Mouse (Mus musculus): ENCODE measurements around the gene Gjb1. TPM values are rescaled to one million over a fixed set of nuclear protein-coding genes. Genes with fewer than 3 reads are reported as not detected.

Gjb1 gene
- polyA plus RNA-seq (2014; fragmentation: Illumina TruSeq; extraction: RNeasy Lipid Tissue Mini Kit (QIAGEN cat#74804); ENCODE audit: low read depth, low replicate concordance) = 4.7 TPM

DNA sequence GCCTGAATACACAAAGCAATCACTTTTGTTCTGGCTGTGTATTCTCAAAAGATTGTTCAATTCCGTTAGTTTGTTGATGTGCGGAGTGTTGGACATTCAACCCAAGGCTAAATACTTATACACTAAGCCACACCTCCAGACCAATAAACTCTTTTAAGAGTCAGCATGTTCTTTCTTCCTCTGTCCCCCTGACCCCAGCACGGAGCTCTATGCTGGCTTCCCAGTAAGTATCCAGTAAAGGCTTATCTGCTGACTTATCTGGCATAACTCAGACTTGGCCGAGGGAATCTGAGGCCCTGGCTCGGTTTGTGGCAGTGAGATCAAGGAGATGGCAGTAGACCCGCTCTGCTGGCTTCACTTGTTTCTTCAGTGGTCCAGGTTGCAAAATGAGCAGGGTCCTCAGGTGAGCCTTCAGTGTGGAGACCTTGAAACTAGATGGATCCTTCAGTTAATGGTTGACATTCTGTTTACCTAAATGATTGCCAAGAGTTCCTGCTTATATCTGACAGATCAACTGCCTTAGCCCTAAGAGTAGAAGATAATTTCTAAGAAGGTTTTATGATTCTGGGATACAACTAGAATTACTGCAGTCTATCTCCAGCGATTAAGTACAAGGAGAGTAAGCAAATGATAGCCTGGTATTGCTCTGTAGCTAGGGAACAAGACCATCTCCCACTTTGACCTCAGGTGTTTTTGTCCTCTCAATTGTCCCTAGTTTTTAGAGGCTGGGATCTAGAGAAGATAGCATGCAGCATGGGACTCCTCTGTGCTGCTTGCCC, at the start of gene Gjb1:
TSS of gene Gjb1 (plus strand) at position 189 of the 779 bp plus-strand sequence.

DNA sequence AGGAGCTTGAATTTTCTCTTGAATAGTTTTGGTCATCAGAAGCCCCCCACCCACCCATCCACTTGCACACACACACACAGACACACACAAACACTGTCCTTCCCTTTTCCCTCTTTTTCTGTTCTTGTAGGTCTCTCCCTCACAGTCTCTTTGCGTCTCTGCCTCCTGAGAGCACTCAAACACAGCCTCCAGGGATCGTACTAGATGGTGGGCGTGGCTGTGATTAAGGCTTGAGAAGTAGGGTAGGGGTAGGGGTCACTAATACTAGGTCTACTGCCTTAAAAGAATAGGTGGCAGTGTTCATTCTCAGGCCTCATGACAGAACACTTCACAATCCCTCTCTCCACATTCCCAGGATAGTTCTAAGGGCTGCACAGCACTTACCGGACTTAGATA, 44.5 kb downstream of the Gjb1 start, which contains the start of gene Zmym3:
TSS of gene Zmym3 (minus strand) at position 150 of the 396 bp plus-strand sequence.

DNA sequence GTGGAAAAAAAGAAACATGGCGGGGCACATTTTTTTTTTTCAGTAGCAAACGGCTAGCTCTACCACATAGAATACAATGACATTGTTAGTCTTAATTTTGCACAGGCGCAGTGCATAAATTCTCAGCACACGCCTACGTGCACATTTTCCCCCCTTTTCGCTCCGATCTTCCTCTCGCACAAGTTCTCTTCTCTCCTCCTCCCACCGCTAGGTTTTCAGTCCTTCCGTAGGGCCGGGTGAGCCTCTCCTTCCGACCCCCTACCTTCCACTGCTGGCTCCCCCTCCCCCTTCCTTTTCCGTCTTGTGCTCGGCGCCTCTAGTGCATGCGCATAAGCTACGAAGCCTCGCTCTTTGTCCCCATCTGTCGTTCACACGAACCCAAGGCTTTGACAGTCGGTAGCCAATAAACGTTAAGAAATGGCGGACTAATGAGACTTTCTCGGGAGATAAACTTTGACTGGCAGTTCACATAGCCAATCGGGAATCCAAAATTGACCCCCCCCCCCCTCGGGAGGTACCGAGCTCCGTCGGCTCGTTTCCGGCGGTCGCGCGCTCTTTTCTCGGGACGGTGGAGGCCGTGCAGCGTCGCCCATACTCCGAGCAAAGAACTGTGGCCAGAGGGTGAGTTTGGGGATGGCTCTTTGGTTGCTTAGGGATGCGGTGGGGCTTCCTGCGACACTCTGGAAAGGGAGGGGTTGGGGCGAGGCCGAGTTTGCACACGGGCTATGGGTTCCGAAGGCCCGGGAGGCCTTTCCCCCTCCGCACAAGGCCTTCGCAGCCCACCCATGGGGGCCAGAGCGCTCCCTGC, 53.2 kb downstream of the Gjb1 start, which contains the start of gene Nono:
TSS of gene Nono (plus strand) at position 177 of the 808 bp plus-strand sequence.

Other genes with a start within 250 kb of the Gjb1 start
- gene Snx12, start 153.8 kb upstream of the Gjb1 start, polyA plus RNA-seq (2014; fragmentation: Illumina TruSeq; extraction: RNeasy Lipid Tissue Mini Kit (QIAGEN cat#74804); ENCODE audit: low read depth, low replicate concordance) = 27.7 TPM
- gene Foxo4, start 121.8 kb upstream of the Gjb1 start, polyA plus RNA-seq (2014; fragmentation: Illumina TruSeq; extraction: RNeasy Lipid Tissue Mini Kit (QIAGEN cat#74804); ENCODE audit: low read depth, low replicate concordance) = 21.3 TPM
- not detected for gene Gm614, start 112.4 kb upstream of the Gjb1 start, polyA plus RNA-seq (2014; fragmentation: Illumina TruSeq; extraction: RNeasy Lipid Tissue Mini Kit (QIAGEN cat#74804); ENCODE audit: low read depth, low replicate concordance)
- gene Il2rg, start 108.1 kb upstream of the Gjb1 start, polyA plus RNA-seq (2014; fragmentation: Illumina TruSeq; extraction: RNeasy Lipid Tissue Mini Kit (QIAGEN cat#74804); ENCODE audit: low read depth, low replicate concordance) = 37.7 TPM
- 0.60 TPM for gene Gm20489, start 107.4 kb upstream of the Gjb1 start, polyA plus RNA-seq (2014; fragmentation: Illumina TruSeq; extraction: RNeasy Lipid Tissue Mini Kit (QIAGEN cat#74804); ENCODE audit: low read depth, low replicate concordance)
- 6.8 TPM for gene Med12, start 102.3 kb upstream of the Gjb1 start, polyA plus RNA-seq (2014; fragmentation: Illumina TruSeq; extraction: RNeasy Lipid Tissue Mini Kit (QIAGEN cat#74804); ENCODE audit: low read depth, low replicate concordance)
- gene Nlgn3, start 77.2 kb upstream of the Gjb1 start, polyA plus RNA-seq (2014; fragmentation: Illumina TruSeq; extraction: RNeasy Lipid Tissue Mini Kit (QIAGEN cat#74804); ENCODE audit: low read depth, low replicate concordance) = 0.54 TPM
- gene Zmym3, start 44.5 kb downstream of the Gjb1 start, polyA plus RNA-seq (2014; fragmentation: Illumina TruSeq; extraction: RNeasy Lipid Tissue Mini Kit (QIAGEN cat#74804); ENCODE audit: low read depth, low replicate concordance) = 30.9 TPM
- 337 TPM for gene Nono, start 52.9 kb downstream of the Gjb1 start, polyA plus RNA-seq (2014; fragmentation: Illumina TruSeq; extraction: RNeasy Lipid Tissue Mini Kit (QIAGEN cat#74804); ENCODE audit: low read depth, low replicate concordance)
- gene Itgb1bp2, start 72.7 kb downstream of the Gjb1 start, polyA plus RNA-seq (2014; fragmentation: Illumina TruSeq; extraction: RNeasy Lipid Tissue Mini Kit (QIAGEN cat#74804); ENCODE audit: low read depth, low replicate concordance) = 0.54 TPM
- gene Taf1, start 156.4 kb downstream of the Gjb1 start, polyA plus RNA-seq (2014; fragmentation: Illumina TruSeq; extraction: RNeasy Lipid Tissue Mini Kit (QIAGEN cat#74804); ENCODE audit: low read depth, low replicate concordance) = 77.6 TPM

All from sigmoid colon, adult 10 weeks (tissue).